Mouse (Mus musculus): ENCODE data around the gene Cdk17.

DNA sequence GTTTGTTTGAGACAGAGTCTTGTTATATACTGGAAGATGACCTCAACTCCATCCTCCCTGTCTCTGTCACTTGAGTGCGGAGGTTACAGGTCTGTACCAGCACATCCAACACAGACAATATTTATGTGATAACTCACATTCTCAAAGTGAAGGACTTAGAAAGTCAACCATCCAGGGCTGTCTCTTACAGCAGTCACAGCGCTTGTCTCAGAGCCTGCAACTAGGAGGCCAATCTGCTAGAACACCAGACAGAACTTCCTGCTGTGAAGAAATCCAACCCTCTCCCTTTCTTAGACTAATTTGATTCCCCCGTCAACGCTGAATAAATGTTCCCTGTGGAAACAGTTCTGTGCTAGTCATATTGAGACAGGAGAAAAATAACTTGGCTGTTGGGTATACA is 37.4 kb upstream of the Cdk17 start:
- TF ChIP-seq POLR2A (IDR thresholded peaks at IDR 0.05; ENCODE audit: borderline replicate concordance, extremely low read depth, low read depth, low read length) (no peak), CTCF (IDR thresholded peaks at IDR 0.05; ENCODE audit: insufficient read depth, low read length) (no peak)

Data from lung, adult 2 months (tissue).